Mouse (Mus musculus) lung, embryonic 15.5 days (tissue): ENCODE results near the gene Gm42688. TPM values are rescaled to one million over a fixed set of nuclear protein-coding genes. Genes with fewer than 3 reads are reported as not detected.

Experiments
- ATAC-seq: fragments of 200-750 bp; cut with Nextera tagmentation; 2 replicates; pipeline ENCODE4 v1.8.0; 2017; ENCODE audit warnings: moderate number of reproducible peaks, borderline replicate concordance; ENCODE audit not compliant: low FRiP score, low TSS enrichment; ENCODE audit errors: extremely low read depth
- H3K27ac ChIP-seq: fragments of 300-500 bp; sonication (generic); 2 replicates; pipeline ENCODE4 v1.5.1; 2015; ENCODE audit warnings: moderate library complexity, mild to moderate bottlenecking, inconsistent platforms
- H3K27me3 ChIP-seq: fragments of 300-500 bp; sonication (generic); 2 replicates; pipeline ENCODE4 v1.6.1; 2015; ENCODE audit warnings: inconsistent platforms
- H3K36me3 ChIP-seq: fragments of 300-500 bp; sonication (generic); 2 replicates; pipeline ENCODE4 v1.6.1; 2015; ENCODE audit warnings: inconsistent platforms
- H3K4me1 ChIP-seq: fragments of 300-500 bp; sonication (generic); 2 replicates; pipeline ENCODE4 v1.6.1; 2015; ENCODE audit warnings: inconsistent platforms
- H3K4me2 ChIP-seq: fragments of 300-500 bp; sonication (generic); 2 replicates; pipeline ENCODE4 v1.6.1; 2015; ENCODE audit warnings: inconsistent platforms, mild to moderate bottlenecking, moderate library complexity
- H3K4me3 ChIP-seq: fragments of 300-500 bp; sonication (generic); 2 replicates; pipeline ENCODE4 v1.5.1; 2015; ENCODE audit warnings: mild to moderate bottlenecking, inconsistent platforms
- H3K9ac ChIP-seq: fragments of 300-500 bp; sonication (generic); 2 replicates; pipeline ENCODE4 v1.6.1; 2015; ENCODE audit warnings: inconsistent platforms
- H3K9me3 ChIP-seq: fragments of 300-500 bp; sonication (generic); 2 replicates; pipeline ENCODE4 v1.6.1; 2016; ENCODE audit warnings: inconsistent platforms
- WGBS: fragments of 180-500 bp; shearing (Covaris S2); methylation state at CpG from one replicate; pipeline ENCODE4 v1.1.7; 2015; 5-methylcytosine and 5-hydroxymethylcytosine counted together
- polyA plus RNA-seq: library from polyadenylated mRNA; unstranded; fragments of >200 nt; fragmentation: Nextera tagmentation; extraction: Ambion mirVana; gene quantifications from 2 replicates; pipeline ENCODE4 v1.2.1, GENCODE M21; 2015

Gm42688 gene
- polyA plus RNA-seq, 1 experiment from 2014 or later, result 3.4 TPM

DNA sequence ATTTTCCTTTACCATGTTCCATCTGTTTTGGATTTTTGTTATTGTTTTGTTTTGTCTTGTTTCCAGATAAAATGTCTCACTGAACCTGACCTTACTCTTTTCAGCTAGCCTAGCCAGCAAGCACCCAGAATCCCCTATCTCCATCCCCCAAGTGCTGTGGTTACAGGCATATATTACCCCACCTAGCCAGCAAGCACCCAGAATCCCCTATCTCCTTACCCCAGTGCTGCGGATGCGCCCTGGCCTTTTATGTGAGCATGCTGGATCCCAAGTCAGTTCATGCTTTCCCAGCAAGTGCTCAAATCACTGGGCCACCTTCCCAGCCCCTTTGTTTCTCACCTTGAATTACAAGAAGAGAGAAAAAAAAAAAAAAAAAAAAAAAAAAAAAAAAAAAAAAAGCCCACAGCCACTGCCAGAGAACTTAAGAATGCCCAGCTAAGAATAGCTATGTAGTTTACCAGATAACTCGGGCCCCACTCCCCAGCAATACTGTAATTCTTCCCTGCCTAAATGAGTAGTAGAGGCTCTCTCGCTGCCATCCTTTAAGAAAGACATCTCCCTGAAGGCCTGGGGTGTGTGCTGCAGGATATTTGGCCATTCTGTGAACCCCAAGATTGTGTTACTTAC lies 10.2 kb downstream of the Gm42688 start:
- Histone ChIP-seq H3K27ac (no peak overlapping the region), H3K36me3 (0 out of 2 replicates have a peak, but pooled peaks cover 12% of the 10 kb centered on the region), H3K9ac (no peak overlapping the region), H3K4me3 (no peak overlapping the region), H3K4me2 (no peak overlapping the region), H3K4me1 (peaks cover 37% of the 10 kb centered on the region), H3K9me3 (no peaks in the 10 kb centered on the region), H3K27me3 (no peaks in the 10 kb centered on the region)
- ATAC-seq, result no peak
- WGBS, result 85% methylated on average over 4 of the region's 4 CpGs

DNA sequence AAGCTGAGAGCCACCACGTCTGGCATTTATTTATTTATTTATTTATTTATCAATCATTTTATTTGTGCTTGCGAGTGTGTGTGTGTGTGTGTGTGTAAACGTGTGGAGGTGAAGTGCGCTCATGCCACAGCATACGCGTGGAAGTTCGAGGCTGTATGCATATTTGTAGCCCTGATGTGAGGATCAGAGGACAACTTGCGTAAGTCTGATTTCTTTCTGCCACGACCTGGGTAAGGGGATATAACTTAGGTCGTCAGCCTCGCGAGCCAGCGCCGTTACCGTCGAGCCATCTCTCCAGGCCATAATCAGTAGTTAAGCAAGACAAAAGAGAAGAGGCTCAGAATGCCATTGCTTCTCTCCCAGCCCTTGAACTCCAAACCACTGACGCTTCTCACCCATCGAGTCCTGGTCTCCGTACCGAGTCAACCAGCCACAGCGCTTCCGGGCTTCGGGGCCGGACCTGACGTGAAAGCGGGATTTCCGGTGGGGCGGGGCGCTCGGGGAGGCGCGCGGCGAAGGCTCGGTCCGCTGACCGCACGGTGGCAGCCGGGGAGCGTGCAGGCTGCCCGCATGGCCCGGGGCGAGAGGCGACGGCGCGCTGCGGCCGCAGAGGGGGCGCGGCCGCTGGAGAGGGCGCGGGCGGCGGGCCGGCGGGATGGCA lies 13.7 kb downstream of the Gm42688 start, which contains the start of gene Mogs:
TSS of gene Mogs (plus strand) at position 486 of the 661 bp plus-strand sequence.
- peak; percentile 87 for ATAC-seq
- Histone ChIP-seq H3K36me3 (peaks cover 38% of the 10 kb centered on the region), H3K27ac (peak within 1 kb of the TSS; percentile 84), H3K4me2 (peak within 1 kb of the TSS; percentile 96), H3K9ac (peak within 1 kb of the TSS; percentile 96), H3K4me3 (peak within 1 kb of the TSS; percentile 94), H3K27me3 (no peaks in the 10 kb centered on the region), H3K4me1 (peaks cover 34% of the 10 kb centered on the region), H3K9me3 (no peaks in the 10 kb centered on the region)
- 1% methylated on average over 47 of the region's 58 CpGs for WGBS

DNA sequence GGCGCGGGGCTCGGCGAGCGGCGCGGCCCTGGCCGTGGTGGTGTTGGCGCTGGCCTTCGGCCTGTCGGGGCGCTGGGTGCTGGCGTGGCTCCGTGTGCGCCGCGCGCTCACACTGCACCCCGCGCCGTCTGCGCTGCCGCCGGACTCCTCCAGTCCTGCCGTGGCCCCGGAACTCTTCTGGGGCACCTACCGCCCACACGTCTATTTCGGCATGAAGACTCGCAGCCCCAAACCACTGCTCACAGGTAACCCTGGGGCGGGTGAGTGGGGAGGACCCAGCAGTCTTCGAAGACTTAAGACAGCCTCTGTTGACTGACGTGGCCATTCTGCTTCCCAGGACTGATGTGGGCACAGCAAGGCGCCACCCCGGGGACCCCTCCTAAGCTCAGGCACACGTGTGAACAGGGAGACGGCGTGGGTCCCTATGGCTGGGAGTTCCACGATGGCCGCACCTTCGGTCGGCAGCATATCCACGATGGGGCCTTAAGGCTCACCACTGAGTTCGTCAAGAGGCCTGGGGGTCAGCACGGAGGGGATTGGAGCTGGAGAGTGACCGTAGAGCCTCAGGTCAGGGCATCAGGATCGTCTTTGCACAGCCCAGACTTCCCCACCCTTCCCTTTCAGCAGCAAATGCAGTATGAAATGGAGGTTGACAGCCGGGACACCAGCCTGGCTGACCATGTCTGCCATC lies 14.4 kb downstream of the Gm42688 start:
- under 1% methylated on average over 48 of the region's 48 CpGs for WGBS
- peak overlapping the region; percentile 96 for H3K9ac ChIP-seq
- peak overlapping the region; percentile 96 for H3K4me2 ChIP-seq
- no peaks in the 10 kb centered on the region for H3K27me3 ChIP-seq
- H3K36me3 ChIP-seq, result peaks cover 32% of the 10 kb centered on the region
- peak overlapping the region; percentile 94 for H3K4me3 ChIP-seq
- H3K4me1 ChIP-seq, result peaks cover 37% of the 10 kb centered on the region
- peak overlapping the region; percentile 84 for H3K27ac ChIP-seq
- H3K9me3 ChIP-seq, result no peaks in the 10 kb centered on the region
- peak; percentile 43 for ATAC-seq

DNA sequence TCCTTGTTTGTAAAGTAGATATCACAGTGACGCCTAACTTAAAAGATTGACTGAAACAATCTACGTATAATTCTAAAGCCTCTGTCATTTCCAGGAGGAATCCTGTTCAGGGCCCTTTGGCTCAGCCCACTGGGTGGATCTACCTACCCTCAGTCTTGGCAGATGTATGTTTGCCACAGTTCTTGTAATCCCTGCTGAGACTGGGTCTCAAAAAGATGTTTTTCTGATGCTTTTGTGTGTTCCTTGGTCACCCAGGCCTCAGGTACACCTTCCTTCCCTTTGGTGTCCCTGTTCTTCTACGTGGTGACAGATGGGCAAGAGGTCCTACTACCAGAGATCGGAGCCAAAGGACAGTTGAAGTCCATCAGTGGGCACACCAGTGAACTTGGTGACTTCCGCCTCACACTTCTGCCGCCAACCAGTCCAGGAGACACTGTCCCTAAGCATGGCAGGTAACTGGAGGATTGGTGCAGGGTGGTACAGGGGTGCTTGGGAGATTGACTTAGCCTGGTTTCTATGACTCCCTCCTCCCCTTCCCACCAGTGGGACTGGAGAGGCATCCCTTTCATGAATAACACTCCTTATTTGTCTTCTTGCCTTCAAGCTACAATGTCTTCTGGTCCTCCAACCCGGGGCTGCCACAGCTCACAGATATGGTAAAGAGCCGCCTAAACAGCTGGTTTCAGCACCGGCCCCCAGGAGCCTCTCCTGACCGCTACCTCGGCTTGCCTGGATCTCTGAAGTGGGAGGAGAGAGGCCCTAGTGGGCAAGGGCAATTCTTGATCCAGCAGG lies 15.2 kb downstream of the Gm42688 start:
- Histone ChIP-seq H3K27me3 (no peaks in the 10 kb centered on the region), H3K4me1 (peaks cover 37% of the 10 kb centered on the region), H3K9ac (peak overlapping the region; percentile 96), H3K4me3 (peak overlapping the region; percentile 94), H3K27ac (peak overlapping the region; percentile 84; the same call in 1 of the 2 replicates), H3K4me2 (peak overlapping the region; percentile 96), H3K9me3 (no peaks in the 10 kb centered on the region), H3K36me3 (peaks cover 26% of the 10 kb centered on the region)
- 63% methylated on average over 11 of the region's 11 CpGs for WGBS
- no peak for ATAC-seq

DNA sequence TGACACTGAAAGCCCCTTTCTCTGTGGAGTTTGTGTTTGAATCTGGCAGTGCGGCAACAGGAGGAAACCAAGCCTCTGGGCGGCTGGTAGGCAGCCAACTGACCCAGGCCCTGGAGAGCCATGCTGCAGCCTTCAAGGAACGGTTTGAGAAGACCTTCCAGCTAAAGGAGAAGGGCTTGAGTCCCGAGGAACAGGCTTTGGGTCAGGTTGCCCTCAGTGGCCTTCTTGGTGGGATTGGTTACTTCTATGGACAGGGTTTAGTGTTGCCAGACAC lies 15.7 kb downstream of the Gm42688 start:
- peaks cover 26% of the 10 kb centered on the region for H3K36me3 ChIP-seq
- no peak overlapping the region for H3K9ac ChIP-seq
- H3K4me2 ChIP-seq, result no peak overlapping the region
- ATAC-seq, result no peak
- H3K9me3 ChIP-seq, result no peaks in the 10 kb centered on the region
- H3K4me1 ChIP-seq, result peaks cover 39% of the 10 kb centered on the region
- no peak overlapping the region for H3K4me3 ChIP-seq
- 76% methylated on average over 4 of the region's 4 CpGs for WGBS
- peak overlapping the region; percentile 0; the same call in 1 of the 2 replicates for H3K27ac ChIP-seq
- no peaks in the 10 kb centered on the region for H3K27me3 ChIP-seq

DNA sequence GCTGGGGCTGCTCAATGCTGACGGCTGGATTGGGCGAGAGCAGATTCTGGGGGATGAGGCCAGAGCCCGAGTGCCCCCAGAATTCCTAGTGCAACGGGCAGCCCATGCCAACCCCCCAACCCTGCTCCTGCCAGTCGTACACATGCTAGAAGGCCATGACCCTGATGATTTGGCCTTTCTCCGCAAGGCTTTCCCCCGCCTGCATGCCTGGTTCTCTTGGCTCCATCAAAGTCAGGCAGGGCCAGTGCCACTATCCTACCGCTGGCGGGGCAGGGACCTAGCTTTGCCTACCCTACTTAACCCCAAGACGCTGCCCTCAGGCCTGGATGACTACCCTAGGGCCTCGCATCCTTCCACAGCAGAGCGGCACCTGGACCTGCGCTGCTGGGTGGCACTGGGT lies 16.2 kb downstream of the Gm42688 start:
- Histone ChIP-seq H3K27me3 (no peaks in the 10 kb centered on the region), H3K4me1 (peaks cover 44% of the 10 kb centered on the region), H3K27ac (no peak overlapping the region), H3K4me3 (no peak overlapping the region), H3K36me3 (peaks cover 26% of the 10 kb centered on the region), H3K4me2 (no peak overlapping the region), H3K9ac (no peak overlapping the region), H3K9me3 (no peaks in the 10 kb centered on the region)
- WGBS, result 88% methylated on average over 13 of the region's 13 CpGs
- ATAC-seq, result no peak

DNA sequence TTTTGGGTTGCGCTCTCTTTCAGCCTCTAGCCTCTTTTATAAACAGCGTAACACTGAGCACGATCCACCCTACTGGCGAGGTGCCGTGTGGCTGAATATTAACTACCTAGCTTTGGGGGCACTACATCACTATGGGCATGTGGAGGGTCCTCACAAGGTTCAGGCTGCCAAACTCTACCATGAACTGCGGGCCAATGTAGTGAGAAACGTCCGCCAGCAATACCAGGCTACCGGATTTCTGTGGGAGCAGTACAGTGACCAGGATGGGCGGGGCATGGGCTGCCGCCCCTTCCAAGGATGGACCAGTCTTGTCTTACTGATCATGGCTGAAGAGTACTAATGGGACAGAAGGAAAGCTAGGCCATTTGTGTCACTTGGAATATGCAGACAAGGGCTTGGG lies 17.0 kb downstream of the Gm42688 start:
- Histone ChIP-seq H3K36me3 (peaks cover 26% of the 10 kb centered on the region), H3K27me3 (no peaks in the 10 kb centered on the region), H3K4me3 (no peak overlapping the region), H3K4me2 (no peak overlapping the region), H3K27ac (no peak overlapping the region), H3K9me3 (no peaks in the 10 kb centered on the region), H3K4me1 (peaks cover 51% of the 10 kb centered on the region), H3K9ac (no peak overlapping the region)
- 71% methylated on average over 11 of the region's 11 CpGs for WGBS
- no peak for ATAC-seq

DNA sequence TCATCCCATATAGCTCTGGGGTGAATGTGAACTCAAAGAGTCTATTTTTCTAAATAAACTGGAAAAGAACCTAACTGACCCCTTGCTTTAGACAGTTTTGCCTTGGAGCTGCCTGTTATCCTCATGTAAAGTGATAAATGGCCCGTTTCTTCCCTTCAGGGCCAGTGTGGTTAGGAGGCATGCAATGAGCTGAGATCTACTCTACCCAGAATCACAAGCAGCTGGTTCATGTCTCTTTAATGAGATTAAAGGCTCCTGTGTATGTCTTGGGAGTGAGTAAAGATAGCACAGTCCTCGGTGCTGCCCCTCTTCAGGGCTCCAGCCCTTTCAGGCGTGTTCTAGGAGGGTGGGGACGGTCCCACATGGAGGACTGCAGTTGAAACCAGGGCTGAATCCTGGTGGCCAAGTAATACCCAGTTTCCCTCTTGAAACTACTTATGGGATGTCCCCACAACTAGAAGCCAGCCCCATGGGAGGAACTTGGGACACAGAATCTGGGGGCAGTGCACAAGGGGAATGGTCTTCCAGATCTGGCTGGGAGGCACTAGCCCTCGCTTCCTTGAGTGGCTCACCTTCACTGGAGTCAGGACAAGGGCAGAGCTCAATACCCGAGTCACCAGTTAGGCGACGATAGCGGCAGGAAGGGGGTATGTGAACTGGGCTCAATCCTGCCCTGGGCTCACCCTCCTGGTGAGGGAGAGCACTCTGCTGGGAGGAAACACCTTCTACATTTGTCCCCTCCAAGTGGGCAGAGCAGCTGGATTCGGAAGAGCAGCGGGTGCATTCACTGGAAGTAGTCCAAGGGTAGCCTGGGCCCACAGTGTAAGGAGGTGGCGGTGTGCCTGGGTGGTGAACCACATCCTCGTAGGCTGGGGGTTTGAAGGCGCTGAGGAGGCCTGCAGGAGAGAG lies 17.7 kb downstream of the Gm42688 start:
- 69% methylated on average over 14 of the region's 14 CpGs for WGBS
- Histone ChIP-seq H3K9ac (no peak overlapping the region), H3K4me2 (peak overlapping the region; percentile 97), H3K27ac (no peak overlapping the region), H3K9me3 (no peaks in the 10 kb centered on the region), H3K4me1 (peaks cover 55% of the 10 kb centered on the region), H3K4me3 (no peak overlapping the region), H3K36me3 (peaks cover 26% of the 10 kb centered on the region), H3K27me3 (no peaks in the 10 kb centered on the region)
- ATAC-seq, result no peak

DNA sequence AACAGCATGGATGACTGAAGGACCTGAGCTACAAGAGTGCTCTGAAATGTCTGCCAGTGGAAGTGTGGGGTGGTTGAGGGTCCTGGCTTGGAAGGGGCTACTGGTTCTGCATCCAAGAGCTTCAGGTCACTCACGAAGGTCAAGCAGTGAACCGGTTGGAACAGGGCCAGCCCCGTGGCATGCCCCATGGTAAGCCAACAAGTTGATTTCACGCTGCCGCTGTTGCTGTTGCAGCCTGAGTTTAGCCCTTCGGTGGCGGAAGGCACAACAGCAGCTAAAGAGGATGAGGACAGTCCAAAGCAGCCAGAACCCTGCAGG lies 18.3 kb downstream of the Gm42688 start:
- H3K9ac ChIP-seq, result peak overlapping the region; percentile 85
- H3K4me1 ChIP-seq, result peaks cover 56% of the 10 kb centered on the region
- ATAC-seq, result no peak
- H3K9me3 ChIP-seq, result no peaks in the 10 kb centered on the region
- no peak overlapping the region for H3K27ac ChIP-seq
- peaks cover 26% of the 10 kb centered on the region for H3K36me3 ChIP-seq
- H3K4me3 ChIP-seq, result peak overlapping the region; percentile 73
- WGBS, result 60% methylated on average over 7 of the region's 7 CpGs
- peak overlapping the region; percentile 97 for H3K4me2 ChIP-seq
- H3K27me3 ChIP-seq, result no peaks in the 10 kb centered on the region

DNA sequence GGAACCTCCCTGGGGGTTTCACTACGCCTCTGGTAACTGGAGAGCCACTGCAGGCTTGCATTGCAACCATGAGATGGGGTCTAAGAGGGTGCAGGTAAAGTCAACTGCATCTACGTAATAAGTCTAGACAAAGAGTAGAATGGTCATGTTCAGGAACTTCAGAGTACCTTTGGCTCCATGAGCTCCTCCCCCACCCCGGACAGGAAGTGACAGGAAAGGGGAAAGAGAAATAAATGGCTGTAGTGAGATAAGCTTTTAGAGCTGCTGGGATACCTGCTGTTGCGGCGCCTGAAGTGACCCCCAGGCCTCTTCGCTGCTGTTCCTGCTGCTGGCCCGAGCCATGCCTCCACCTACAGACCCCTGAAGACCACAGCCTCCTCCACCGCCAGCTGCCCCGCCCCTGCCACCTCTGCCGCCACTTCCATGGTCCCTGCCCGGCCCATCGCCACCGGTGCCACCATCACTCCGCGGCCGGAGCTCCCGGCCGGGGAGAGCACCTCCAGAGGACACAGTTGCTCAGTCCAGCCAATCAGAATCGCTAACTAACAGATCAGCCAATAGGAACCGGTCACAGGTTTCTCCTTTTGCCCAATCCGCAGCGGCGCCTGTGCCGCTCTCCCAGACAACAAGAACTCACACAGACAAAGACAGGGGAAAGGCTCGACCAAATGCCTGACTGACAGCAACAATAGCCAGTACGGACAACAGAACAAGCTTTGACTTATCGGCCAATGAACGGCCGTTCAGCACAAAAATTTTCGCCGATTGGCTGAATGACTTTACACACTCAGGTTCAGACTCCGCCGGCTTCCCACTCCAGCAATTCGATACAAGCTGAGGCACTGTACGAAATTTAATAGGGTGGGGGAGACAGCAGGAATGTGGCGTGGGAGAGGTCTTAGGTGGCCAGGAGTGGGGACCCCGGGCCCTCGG lies 19.8 kb downstream of the Gm42688 start, which contains the start of gene Wbp1:
TSS of gene Wbp1 (minus strand) at position 630 of the 933 bp plus-strand sequence.
- peak; percentile 95 for ATAC-seq
- peaks cover 52% of the 10 kb centered on the region for H3K4me1 ChIP-seq
- peak within 1 kb of the TSS; percentile 97 for H3K4me2 ChIP-seq
- H3K4me3 ChIP-seq, result peak within 1 kb of the TSS; percentile 73
- no peaks in the 10 kb centered on the region for H3K9me3 ChIP-seq
- under 1% methylated on average over 38 of the region's 38 CpGs for WGBS
- H3K9ac ChIP-seq, result peak within 1 kb of the TSS; percentile 85
- no peaks in the 10 kb centered on the region for H3K27me3 ChIP-seq
- peaks cover 26% of the 10 kb centered on the region for H3K36me3 ChIP-seq
- peak within 1 kb of the TSS; percentile 98 for H3K27ac ChIP-seq
